Mouse (Mus musculus) spleen, adult 2 months (tissue): ENCODE data around the gene Bcam.

Source experiments
- CTCF ChIP-seq: fragments of 200-500 bp; IDR thresholded peaks from 2 replicates; pipeline ENCODE4 v1.5.1; 2011; ENCODE audit warnings: mild to moderate bottlenecking, inconsistent platforms; ENCODE audit not compliant: insufficient read depth, insufficient read length, insufficient replicate concordance; ENCODE audit errors: extremely low read depth
- POLR2A ChIP-seq: fragments of 200-500 bp; IDR thresholded peaks from 2 replicates; pipeline ENCODE4 v1.6.1; 2011; ENCODE audit warnings: low read depth, low read length, inconsistent platforms

- no peak for TF ChIP-seq POLR2A
- TF ChIP-seq CTCF = peak; percentile 62; the same call in 1 of the 2 replicates
These were observed 20.4 kb downstream of the Bcam start, which contains the start of gene Nectin2 for GRCm38 (mm10) chr7:19750217-19751069.
